ENCODE assay signal across 18 mouse cellular contexts in the genomic region with DNA sequence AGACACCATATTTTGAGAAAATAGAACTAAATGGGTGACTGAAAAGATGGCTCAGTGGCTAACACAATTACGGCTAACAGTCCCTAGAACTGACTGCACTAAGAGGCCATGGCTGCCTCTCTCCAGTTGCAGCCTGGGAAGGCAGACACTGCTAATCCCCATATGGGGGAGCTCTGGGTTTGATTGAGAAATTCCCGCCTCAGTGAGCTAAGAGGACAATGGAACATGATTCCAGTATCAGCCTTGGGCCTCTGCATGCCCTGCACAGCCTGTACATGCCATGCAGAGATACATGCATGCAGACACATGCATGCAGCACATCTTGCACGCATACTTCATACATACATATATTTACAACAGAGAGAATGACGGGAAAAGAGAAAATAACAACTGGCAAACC. TPM values are rescaled to one million over a fixed set of nuclear protein-coding genes. Genes with fewer than 3 reads are reported as not detected.
A peak's percentile ranks its signal among the peaks of the same experiment; 100 is the strongest.
DNase-seq lines count a peak whose midpoint lies in the region; ATAC-seq and TF ChIP-seq lines count a peak whose summit lies in the region.
"Had no signal": no experiment of that assay in that cellular context is flagged by ENCODE, and none has a peak within 500 bp of the region (broad histone marks: within the 10 kb centered on the region; RNA-seq: fewer than 3 reads in every experiment).

No protein-coding gene starts in this region.

- DNase-seq in hindbrain, embryonic 11.5 days (ENCODE audit: low spot score), result peak; percentile 37
- peak; percentile 33 for DNase-seq in midbrain, embryonic 10.5 days (ENCODE audit: low spot score)
- peak; percentile 59 for DNase-seq in brain, embryonic 14.5 days (ENCODE audit: low read depth)
- peak; percentile 51 for DNase-seq in retina, embryonic 14.5 days (ENCODE audit: low spot score)
- DNase-seq in frontal cortex, postnatal 10 days (ENCODE audit: low spot score in 2 of 2), result no peak
- DNase-seq: adrenal gland, postnatal 10 days; gastrocnemius, adult 2 months; heart, adult 18-20 months; heart, postnatal 10 days; kidney, postnatal 10 days; thymus, postnatal 36 days had no signal

- no peaks in the 10 kb centered on the region for H3K36me3 ChIP-seq in hindbrain, embryonic 11.5 days (ENCODE audit: control insufficient read depth, insufficient read depth, low read length)
- H3K36me3 ChIP-seq in hindbrain, embryonic 13.5 days, result no peaks in the 10 kb centered on the region
- H3K36me3 ChIP-seq in midbrain, embryonic 10.5 days, result no peaks in the 10 kb centered on the region
- H3K36me3 ChIP-seq in midbrain, embryonic 16.5 days (ENCODE audit: control insufficient read depth, insufficient read depth, low read length), result no peaks in the 10 kb centered on the region
- H3K36me3 ChIP-seq: limb, embryonic 10.5 days; liver, embryonic 15.5 days; stomach, embryonic 15.5 days had no signal

- no peak overlapping the region for H3K4me3 ChIP-seq in hindbrain, embryonic 11.5 days (ENCODE audit: low read depth, low read length)
- H3K4me3 ChIP-seq in hindbrain, embryonic 13.5 days, result no peak overlapping the region
- no peak overlapping the region for H3K4me3 ChIP-seq in midbrain, embryonic 10.5 days
- H3K4me3 ChIP-seq in midbrain, embryonic 16.5 days (ENCODE audit: low read depth, low read length), result no peak overlapping the region
- H3K4me3 ChIP-seq: gastrocnemius, adult 2 months; limb, embryonic 10.5 days; liver, embryonic 15.5 days; stomach, embryonic 15.5 days had no signal

- H3K27me3 ChIP-seq in hindbrain, embryonic 11.5 days (ENCODE audit: control insufficient read depth, insufficient read depth, low read length), result no peaks in the 10 kb centered on the region
- no peaks in the 10 kb centered on the region for H3K27me3 ChIP-seq in hindbrain, embryonic 13.5 days
- no peaks in the 10 kb centered on the region for H3K27me3 ChIP-seq in midbrain, embryonic 10.5 days (ENCODE audit: low read depth, poor library complexity, severe bottlenecking)
- no peaks in the 10 kb centered on the region for H3K27me3 ChIP-seq in midbrain, embryonic 16.5 days (ENCODE audit: control insufficient read depth, insufficient read depth, low read depth, low read length)
- H3K27me3 ChIP-seq: liver, embryonic 15.5 days; stomach, embryonic 15.5 days had no signal

- 69% methylated on average over 4 of the region's 4 CpGs for WGBS in hindbrain, embryonic 11.5 days
- 72% methylated on average over 4 of the region's 4 CpGs for whole genome bisulfite sequencing in hindbrain, embryonic 13.5 days
- WGBS in midbrain, embryonic 10.5 days, result 71% methylated on average over 4 of the region's 4 CpGs
- 56% methylated on average over 4 of the region's 4 CpGs for WGBS in midbrain, embryonic 16.5 days

- ATAC-seq in hindbrain, embryonic 11.5 days (ENCODE audit: low FRiP score), result no peak
- ATAC-seq in hindbrain, embryonic 13.5 days (ENCODE audit: low FRiP score), result no peak
- ATAC-seq in midbrain, embryonic 16.5 days, result no peak
- ATAC-seq in CD4-positive, CD25-positive, alpha-beta regulatory T cell, adult 4 months, result no peak
- ATAC-seq: inflammation-experienced regulatory T-cells, adult 6 months had no signal

- H3K4me2 ChIP-seq in hindbrain, embryonic 11.5 days (replicated peaks; ENCODE audit: low read depth, low read length), result no peak overlapping the region
- no peak overlapping the region for H3K4me2 ChIP-seq in hindbrain, embryonic 13.5 days
- H3K4me2 ChIP-seq in midbrain, embryonic 16.5 days (ENCODE audit: low read length), result no peak overlapping the region
- H3K4me2 ChIP-seq: liver, embryonic 15.5 days; stomach, embryonic 15.5 days had no signal

- TF ChIP-seq CTCF in brain, embryonic 14.5 days (IDR thresholded peaks at IDR 0.05; ENCODE audit: borderline replicate concordance, extremely low read depth, insufficient read depth, insufficient read length), result peak; percentile 30; the same call in 1 of the 2 replicates

- no peak overlapping the region for H3K27ac ChIP-seq in hindbrain, embryonic 11.5 days (ENCODE audit: low read depth, low read length)
- H3K27ac ChIP-seq in hindbrain, embryonic 13.5 days, result no peak overlapping the region
- peak overlapping the region; percentile 74; the same call in 1 of the 2 replicates for H3K27ac ChIP-seq in midbrain, embryonic 10.5 days (replicated peaks)
- no peak overlapping the region for H3K27ac ChIP-seq in midbrain, embryonic 16.5 days (ENCODE audit: low read length)
- H3K27ac ChIP-seq: gastrocnemius, adult 2 months; liver, embryonic 15.5 days; stomach, embryonic 15.5 days had no signal

- no peaks in the 10 kb centered on the region for H3K4me1 ChIP-seq in hindbrain, embryonic 11.5 days (replicated peaks; ENCODE audit: control insufficient read depth, insufficient read depth, low read length)
- H3K4me1 ChIP-seq in hindbrain, embryonic 13.5 days (replicated peaks), result no peaks in the 10 kb centered on the region
- H3K4me1 ChIP-seq in midbrain, embryonic 10.5 days, result peaks cover 9% of the 10 kb centered on the region
- no peaks in the 10 kb centered on the region for H3K4me1 ChIP-seq in midbrain, embryonic 16.5 days (ENCODE audit: control insufficient read depth, insufficient read depth, low read length)
- H3K4me1 ChIP-seq: liver, embryonic 15.5 days; stomach, embryonic 15.5 days had no signal

- no peak overlapping the region for H3K9ac ChIP-seq in hindbrain, embryonic 11.5 days (ENCODE audit: low read depth, low read length)
- H3K9ac ChIP-seq in hindbrain, embryonic 13.5 days, result no peak overlapping the region
- H3K9ac ChIP-seq in midbrain, embryonic 16.5 days (ENCODE audit: low read depth, low read length), result no peak overlapping the region
- H3K9ac ChIP-seq: liver, embryonic 15.5 days; stomach, embryonic 15.5 days had no signal

- no peaks in the 10 kb centered on the region for H3K9me3 ChIP-seq in hindbrain, embryonic 11.5 days (ENCODE audit: control insufficient read depth, low read length)
- 0 out of 2 replicates have a peak, but pooled peaks cover 2% of the 10 kb centered on the region for H3K9me3 ChIP-seq in hindbrain, embryonic 13.5 days
- H3K9me3 ChIP-seq in midbrain, embryonic 10.5 days (replicated peaks), result peaks cover 4% of the 10 kb centered on the region
- no peaks in the 10 kb centered on the region; the same call in 1 of the 2 replicates for H3K9me3 ChIP-seq in midbrain, embryonic 16.5 days (replicated peaks; ENCODE audit: control insufficient read depth, low read length, poor library complexity, severe bottlenecking)
- H3K9me3 ChIP-seq: liver, embryonic 15.5 days; stomach, embryonic 15.5 days had no signal

- TF ChIP-seq POLR2A in brain, embryonic 14.5 days (IDR thresholded peaks at IDR 0.05; ENCODE audit: borderline replicate concordance, extremely low read depth, insufficient read depth, insufficient read length, poor library complexity, severe bottlenecking), result no peak

RNA-seq across cellular contexts. Expression of a gene that starts 39.4 kb away (rescaled TPM):
- 4.0 and 5.0 TPM in 2 replicates for polyA plus RNA-seq in hindbrain, embryonic 11.5 days (2014; fragmentation: Nextera tagmentation; extraction: Ambion mirVana)
- 11.3 and 11.5 TPM in 2 replicates for polyA plus RNA-seq in hindbrain, embryonic 13.5 days (2015; fragmentation: Nextera tagmentation; extraction: Ambion mirVana)
- polyA plus RNA-seq in midbrain, embryonic 10.5 days (2016; fragmentation: Nextera tagmentation; extraction: Ambion mirVana), result 1.3 and 1.8 TPM in 2 replicates
- polyA plus RNA-seq in midbrain, embryonic 16.5 days (2015; fragmentation: Nextera tagmentation; extraction: Ambion mirVana), result 18.5 and 19.4 TPM in 2 replicates
- 65.2 and 99.5 TPM in 2 replicates for polyA plus RNA-seq in brain, embryonic 14.5 days (2012; rRNA removed)
- under 1 TPM in 1 of 2 experiments, not detected in 1; 0.24 TPM for polyA plus RNA-seq in CD4-positive, CD25-positive, alpha-beta regulatory T cell, adult 4 months (2017; shearing (Covaris generic))

Comparison
In these comparisons a context has a peak if more than half of its experiments do, and no peak if none do; other contexts are left out.
1. DNase-seq: peak in hindbrain, embryonic 11.5 days (single experiment), midbrain, embryonic 10.5 days (single experiment), brain, embryonic 14.5 days (single experiment) and retina, embryonic 14.5 days (single experiment); none in frontal cortex, postnatal 10 days (0 of 2).